Mouse (Mus musculus): ENCODE results near the gene Gm12185. TPM values are rescaled to one million over a fixed set of nuclear protein-coding genes. Genes with fewer than 3 reads are reported as not detected.
"Not testable (repeated sequence)": the region's sequence is repeated elsewhere in the genome, so short reads cannot be mapped to it uniquely, and the experiment has no call there.

The Gm12185 gene
- not detected in 2 replicates for polyA plus RNA-seq (2015; fragmentation: Nextera tagmentation; extraction: Ambion mirVana)

DNA sequence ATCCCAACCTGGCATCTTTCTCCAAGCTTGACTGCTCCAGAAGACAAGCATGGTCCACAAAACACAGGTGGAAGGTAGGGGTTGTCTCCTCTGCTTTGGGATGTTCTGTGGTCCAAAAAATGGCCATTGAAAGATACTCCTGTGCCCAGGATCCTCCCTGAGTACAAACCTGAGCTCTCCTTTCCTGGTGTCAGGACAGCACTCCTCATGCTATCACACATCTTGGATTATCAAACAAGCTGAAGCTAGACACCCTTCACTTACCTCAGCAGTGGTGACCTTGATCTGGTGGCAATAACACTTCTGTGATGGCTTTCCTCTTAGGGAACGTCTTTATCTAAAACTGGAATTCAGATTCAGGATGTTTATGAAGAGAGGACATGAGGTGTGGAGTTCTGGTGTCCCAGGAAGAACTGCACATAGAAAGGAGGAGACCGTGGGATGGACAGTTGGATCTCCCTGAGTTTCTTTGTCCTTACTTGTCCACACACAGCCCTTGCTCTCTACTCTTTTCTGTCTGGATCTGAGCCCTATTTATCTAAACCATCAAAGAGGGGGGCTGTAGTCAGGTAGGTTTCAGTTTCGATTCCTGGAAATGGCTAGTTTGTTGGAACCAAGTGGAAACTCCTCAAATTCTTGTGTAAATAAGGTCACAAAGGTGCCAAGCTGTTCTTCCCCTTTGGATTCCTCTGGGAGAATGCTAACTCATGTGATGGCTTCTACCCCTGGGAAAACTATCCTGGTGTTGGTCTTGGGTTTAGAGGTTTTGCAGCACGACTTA is at the start of gene Gm12185:
Gm12185 (minus strand) TSS at position 487 of the 781 bp plus-strand sequence.
- not testable (repeated sequence) for ATAC-seq; H3K9me3 ChIP-seq (ENCODE audit: control insufficient read depth, low read length); H3K27me3 ChIP-seq (replicated peaks; ENCODE audit: control insufficient read depth, insufficient read depth, low read length); H3K27ac ChIP-seq (ENCODE audit: low read depth, low read length); H3K9ac ChIP-seq (ENCODE audit: low read depth, low read length); H3K36me3 ChIP-seq (ENCODE audit: control insufficient read depth, insufficient read depth, low read length); H3K4me3 ChIP-seq (ENCODE audit: low read length); H3K4me1 ChIP-seq (ENCODE audit: control insufficient read depth, insufficient read depth, low read depth, low read length); H3K4me2 ChIP-seq (ENCODE audit: low read length)
- 71% methylated on average over 4 of the region's 4 CpGs for WGBS

DNA sequence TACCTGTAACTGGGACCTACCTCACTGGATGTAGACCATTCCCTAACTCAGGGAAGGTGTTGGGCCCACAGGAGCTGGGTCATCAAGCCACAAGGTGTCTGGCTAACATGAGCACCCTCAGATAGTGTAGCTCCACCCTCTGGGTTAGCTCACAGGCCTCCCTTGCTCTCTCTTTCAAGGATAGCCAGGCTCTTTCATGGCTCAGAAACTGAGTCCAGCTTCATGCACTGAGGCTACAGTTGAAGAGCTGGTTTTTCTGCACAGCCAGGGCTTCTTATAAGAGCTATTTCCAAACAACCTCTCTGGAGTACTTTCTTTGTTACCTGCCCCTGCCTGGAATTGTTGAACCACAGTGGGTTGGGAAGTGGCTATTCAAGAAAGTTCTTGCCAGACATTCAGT is 20.0 kb upstream of the Gm12185 start:
- not testable (repeated sequence) for H3K4me1 ChIP-seq (ENCODE audit: control insufficient read depth, insufficient read depth, low read depth, low read length); H3K36me3 ChIP-seq (ENCODE audit: control insufficient read depth, insufficient read depth, low read length); H3K9ac ChIP-seq (ENCODE audit: low read depth, low read length); H3K4me3 ChIP-seq (ENCODE audit: low read length); H3K9me3 ChIP-seq (ENCODE audit: control insufficient read depth, low read length); ATAC-seq; H3K27me3 ChIP-seq (replicated peaks; ENCODE audit: control insufficient read depth, insufficient read depth, low read length); H3K27ac ChIP-seq (ENCODE audit: low read depth, low read length); H3K4me2 ChIP-seq (ENCODE audit: low read length)

GRCm38 (mm10) chr11:49006785-49007184 is 14.8 kb upstream of the Gm12185 start:
- H3K4me1 ChIP-seq (ENCODE audit: control insufficient read depth, insufficient read depth, low read depth, low read length); H3K27me3 ChIP-seq (replicated peaks; ENCODE audit: control insufficient read depth, insufficient read depth, low read length); H3K4me3 ChIP-seq (ENCODE audit: low read length); H3K4me2 ChIP-seq (ENCODE audit: low read length); H3K36me3 ChIP-seq (ENCODE audit: control insufficient read depth, insufficient read depth, low read length); H3K9me3 ChIP-seq (ENCODE audit: control insufficient read depth, low read length); H3K27ac ChIP-seq (ENCODE audit: low read depth, low read length); H3K9ac ChIP-seq (ENCODE audit: low read depth, low read length); ATAC-seq: not testable (repeated sequence)
- WGBS: 50% methylated on average over 1 of the region's 1 CpGs

- H3K9me3 ChIP-seq (ENCODE audit: control insufficient read depth, low read length); H3K27ac ChIP-seq (ENCODE audit: low read depth, low read length); H3K9ac ChIP-seq (ENCODE audit: low read depth, low read length); H3K4me1 ChIP-seq (ENCODE audit: control insufficient read depth, insufficient read depth, low read depth, low read length); H3K4me2 ChIP-seq (ENCODE audit: low read length); H3K27me3 ChIP-seq (replicated peaks; ENCODE audit: control insufficient read depth, insufficient read depth, low read length); ATAC-seq; H3K4me3 ChIP-seq (ENCODE audit: low read length); H3K36me3 ChIP-seq (ENCODE audit: control insufficient read depth, insufficient read depth, low read length): not testable (repeated sequence)
- WGBS: 72% methylated on average over 2 of the region's 2 CpGs
Measured at GRCm38 (mm10) chr11:49006317-49006716, 14.3 kb upstream of the Gm12185 start.

GRCm38 (mm10) chr11:49000411-49000810 is 8.4 kb upstream of the Gm12185 start:
- not testable (repeated sequence) for H3K27ac ChIP-seq (ENCODE audit: low read depth, low read length); H3K9me3 ChIP-seq (ENCODE audit: control insufficient read depth, low read length); H3K36me3 ChIP-seq (ENCODE audit: control insufficient read depth, insufficient read depth, low read length); H3K27me3 ChIP-seq (replicated peaks; ENCODE audit: control insufficient read depth, insufficient read depth, low read length); H3K4me2 ChIP-seq (ENCODE audit: low read length); ATAC-seq; H3K4me3 ChIP-seq (ENCODE audit: low read length); H3K9ac ChIP-seq (ENCODE audit: low read depth, low read length); H3K4me1 ChIP-seq (ENCODE audit: control insufficient read depth, insufficient read depth, low read depth, low read length)
- WGBS: 83% methylated on average over 1 of the region's 1 CpGs

DNA sequence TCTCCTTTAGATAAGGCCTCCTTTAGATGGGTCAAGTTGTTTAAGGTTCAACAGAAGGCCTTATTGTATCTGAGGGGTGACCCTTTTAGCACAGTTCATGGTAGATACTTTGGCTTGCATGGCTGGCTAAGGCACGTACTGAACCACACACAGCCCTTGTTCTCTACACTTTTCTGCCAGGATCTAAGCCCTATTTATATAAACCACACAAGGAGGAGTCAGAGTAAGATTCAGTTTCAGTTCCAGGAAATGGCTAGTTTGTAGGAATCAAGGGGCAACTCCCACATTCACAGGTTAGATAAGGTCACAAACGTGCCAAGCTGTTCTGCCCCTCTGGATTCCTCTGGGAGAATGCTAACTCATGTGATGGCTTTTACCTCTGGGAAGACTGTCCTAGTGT is 2.0 kb upstream of the Gm12185 start, which contains the start of gene Tgtp1:
Tgtp1 (minus strand) TSS at position 155 of the 400 bp plus-strand sequence.
- ATAC-seq; H3K27me3 ChIP-seq (replicated peaks; ENCODE audit: control insufficient read depth, insufficient read depth, low read length); H3K36me3 ChIP-seq (ENCODE audit: control insufficient read depth, insufficient read depth, low read length); H3K27ac ChIP-seq (ENCODE audit: low read depth, low read length); H3K9ac ChIP-seq (ENCODE audit: low read depth, low read length); H3K4me3 ChIP-seq (ENCODE audit: low read length); H3K4me1 ChIP-seq (ENCODE audit: control insufficient read depth, insufficient read depth, low read depth, low read length); H3K9me3 ChIP-seq (ENCODE audit: control insufficient read depth, low read length); H3K4me2 ChIP-seq (ENCODE audit: low read length): not testable (repeated sequence)
- 74% methylated on average over 2 of the region's 2 CpGs for WGBS

DNA sequence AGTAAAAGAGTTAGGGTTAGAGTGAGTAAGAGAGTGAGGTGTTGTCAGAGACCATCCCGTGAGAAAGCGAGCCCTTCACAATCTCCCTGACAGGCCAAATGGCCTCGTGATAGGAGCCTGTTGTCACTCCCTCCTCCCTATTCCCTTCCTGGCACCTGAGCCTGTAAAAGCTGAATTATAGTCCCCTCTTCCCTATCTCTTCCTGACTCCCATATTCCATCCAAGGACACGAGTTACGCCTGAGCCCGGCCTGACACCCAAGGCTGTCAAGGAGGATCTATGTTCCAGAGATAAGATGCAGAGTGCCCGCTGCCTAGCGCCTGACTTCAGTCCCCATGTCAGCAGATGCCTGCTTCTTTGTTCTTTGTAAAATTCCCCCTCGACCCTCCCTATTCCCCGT is 1.3 kb upstream of the Gm12185 start:
- 62% methylated on average over 10 of the region's 10 CpGs for WGBS
- H3K36me3 ChIP-seq (ENCODE audit: control insufficient read depth, insufficient read depth, low read length); H3K27me3 ChIP-seq (replicated peaks; ENCODE audit: control insufficient read depth, insufficient read depth, low read length); H3K9me3 ChIP-seq (ENCODE audit: control insufficient read depth, low read length); H3K4me3 ChIP-seq (ENCODE audit: low read length); ATAC-seq; H3K4me2 ChIP-seq (ENCODE audit: low read length); H3K27ac ChIP-seq (ENCODE audit: low read depth, low read length); H3K9ac ChIP-seq (ENCODE audit: low read depth, low read length); H3K4me1 ChIP-seq (ENCODE audit: control insufficient read depth, insufficient read depth, low read depth, low read length): not testable (repeated sequence)

DNA sequence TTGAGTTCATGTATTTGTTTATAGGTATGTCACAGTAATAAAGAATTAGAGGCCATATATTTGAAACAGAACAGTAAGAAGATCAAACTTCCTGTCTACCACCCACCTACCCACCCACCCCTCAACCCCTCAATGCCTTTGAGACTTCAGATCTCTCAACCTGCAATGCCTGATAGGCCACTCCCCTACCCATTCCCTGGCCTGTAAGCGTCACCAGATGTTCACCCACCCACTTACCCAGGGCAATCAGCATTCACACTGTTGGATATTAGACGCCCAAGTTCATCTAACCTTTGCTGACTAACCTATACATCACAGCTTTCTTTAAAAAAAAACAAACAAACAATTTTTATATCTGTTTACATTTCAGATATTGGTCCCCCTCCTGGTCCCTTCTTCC is 2.0 kb downstream of the Gm12185 start:
- ATAC-seq: not testable (repeated sequence)
- WGBS: 91% methylated on average over 1 of the region's 2 CpGs

GRCm38 (mm10) chr11:48988219-48988618 is 3.8 kb downstream of the Gm12185 start:
- WGBS: 80% methylated on average over 2 of the region's 3 CpGs
- H3K9me3 ChIP-seq (ENCODE audit: control insufficient read depth, low read length); H3K36me3 ChIP-seq (ENCODE audit: control insufficient read depth, insufficient read depth, low read length); H3K4me3 ChIP-seq (ENCODE audit: low read length); H3K27me3 ChIP-seq (replicated peaks; ENCODE audit: control insufficient read depth, insufficient read depth, low read length); ATAC-seq; H3K4me2 ChIP-seq (ENCODE audit: low read length); H3K9ac ChIP-seq (ENCODE audit: low read depth, low read length); H3K27ac ChIP-seq (ENCODE audit: low read depth, low read length); H3K4me1 ChIP-seq (ENCODE audit: control insufficient read depth, insufficient read depth, low read depth, low read length): not testable (repeated sequence)

More for the DNA sequence above, 2.0 kb downstream of the Gm12185 start:
- not testable (repeated sequence) for H3K9ac ChIP-seq (ENCODE audit: low read depth, low read length); H3K9me3 ChIP-seq (ENCODE audit: control insufficient read depth, low read length); H3K27ac ChIP-seq (ENCODE audit: low read depth, low read length); H3K4me1 ChIP-seq (ENCODE audit: control insufficient read depth, insufficient read depth, low read depth, low read length); H3K27me3 ChIP-seq (replicated peaks; ENCODE audit: control insufficient read depth, insufficient read depth, low read length); H3K4me2 ChIP-seq (ENCODE audit: low read length); H3K36me3 ChIP-seq (ENCODE audit: control insufficient read depth, insufficient read depth, low read length); H3K4me3 ChIP-seq (ENCODE audit: low read length)

All from hindbrain, embryonic 16.5 days (tissue).